Mouse (Mus musculus): ENCODE data around the gene Pikfyve.

DNA sequence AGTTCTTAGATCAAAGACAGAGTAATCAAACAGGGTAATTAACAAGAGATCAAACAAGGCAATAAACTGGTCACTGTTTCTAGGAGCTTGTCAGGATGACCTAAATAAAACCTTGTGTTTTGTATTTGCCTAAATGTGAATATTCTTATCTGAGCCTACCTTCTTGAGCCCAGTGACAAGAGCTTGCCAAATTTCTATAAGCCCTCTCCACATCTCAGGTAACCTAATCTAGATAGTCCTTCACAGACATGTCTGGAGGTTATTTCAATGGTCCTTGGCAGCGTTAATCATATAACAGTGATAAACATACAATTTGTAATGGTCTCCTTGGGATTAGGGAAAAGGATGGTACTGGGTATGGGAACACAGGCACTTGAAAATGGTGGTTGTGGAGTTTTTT, 17.8 kb downstream of the Pikfyve start:
- TF ChIP-seq POLR2A (IDR thresholded peaks at IDR 0.05; ENCODE audit: extremely low read depth, insufficient read depth, low read length) (no peak), CTCF (IDR thresholded peaks at IDR 0.05; ENCODE audit: low read depth, low read length) (no peak)
